Mouse (Mus musculus) adrenal gland, postnatal 4 days (tissue): ENCODE measurements around the gene Gm13697. TPM values are rescaled to one million over a fixed set of nuclear protein-coding genes. Genes with fewer than 3 reads are reported as not detected.
"Not testable (repeated sequence)": the region's sequence is repeated elsewhere in the genome, so short reads cannot be mapped to it uniquely, and the experiment has no call there.

Source experiments
- DNase-seq, 2 experiments: peaks; one replicate each; pipeline ENCODE4 v3.0.0; 2021 to 2022; ENCODE audit warnings: low spot score in 2 of 2, mixed read lengths in 2 of 2
- long read RNA-seq, 2 experiments: library from polyadenylated mRNA; stranded (forward); transcript quantifications; one replicate each; pipeline ENCODE4 v2.0.0; 2021
- total RNA-seq, 2 experiments: library from RNA; stranded (reverse); gene quantifications; 2 replicates each; pipeline ENCODE4 v1.2.3; 2021

Gm13697 gene
- total RNA-seq: 1 to 10 TPM; 2.5 to 2.9 TPM
- long read RNA-seq, experiment 1: 0 reads
- long read RNA-seq, experiment 2, partial matches to known transcripts: 0 of 1 reads
- long read RNA-seq, experiment 2, other reads (novel, unspliced or antisense): 0 of 1 reads

DNA sequence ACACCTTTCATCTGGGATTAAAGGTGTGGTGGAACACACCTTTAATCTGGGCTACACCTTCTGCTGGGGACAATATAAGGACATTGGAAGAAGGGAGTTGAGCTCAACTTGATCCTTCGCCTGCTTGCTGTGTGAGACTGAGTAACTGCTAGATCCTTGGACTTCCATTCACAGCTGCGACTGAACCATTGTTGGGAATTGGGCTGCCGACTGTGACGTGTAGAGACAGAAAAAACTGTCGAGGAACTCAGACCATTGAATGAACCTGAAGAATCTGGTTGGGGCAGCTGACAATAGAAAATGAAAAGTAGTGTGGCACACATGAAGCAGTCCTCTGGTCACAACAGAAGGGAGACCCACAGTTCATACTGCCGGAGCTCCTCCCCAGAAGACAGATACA is at the start of gene Gm13697:
Gene Gm13697 (plus strand): TSS at position 301 of the 400 bp plus-strand sequence.
- not testable (repeated sequence) for DNase-seq

GRCm38 (mm10) chr2:83940931-83941361 is 43.6 kb upstream of the Gm13697 start, which contains the start of gene Zswim2:
Gene Zswim2 (minus strand): TSS chr2:83941228.
- no peak for DNase-seq

DNA sequence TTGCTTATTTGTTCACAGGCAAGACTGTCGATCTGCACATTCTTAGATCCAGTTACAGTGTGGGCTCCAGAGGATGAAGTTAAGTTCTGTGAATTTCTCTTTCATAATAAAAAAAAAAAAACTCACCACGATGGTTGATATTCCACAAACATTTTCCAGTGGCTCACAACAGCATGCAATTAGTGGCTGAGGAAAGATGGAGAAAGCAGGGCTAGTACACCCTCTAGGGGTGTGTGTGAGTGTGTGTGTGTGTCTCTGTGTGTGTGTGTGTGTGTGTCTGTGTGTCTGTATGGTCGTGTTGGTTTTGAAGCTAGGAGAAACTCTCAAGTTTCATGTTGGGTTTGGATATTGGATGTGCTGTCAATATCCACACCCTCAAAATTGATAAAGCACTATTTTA is 43.2 kb upstream of the Gm13697 start:
- DNase-seq: no peak

DNA sequence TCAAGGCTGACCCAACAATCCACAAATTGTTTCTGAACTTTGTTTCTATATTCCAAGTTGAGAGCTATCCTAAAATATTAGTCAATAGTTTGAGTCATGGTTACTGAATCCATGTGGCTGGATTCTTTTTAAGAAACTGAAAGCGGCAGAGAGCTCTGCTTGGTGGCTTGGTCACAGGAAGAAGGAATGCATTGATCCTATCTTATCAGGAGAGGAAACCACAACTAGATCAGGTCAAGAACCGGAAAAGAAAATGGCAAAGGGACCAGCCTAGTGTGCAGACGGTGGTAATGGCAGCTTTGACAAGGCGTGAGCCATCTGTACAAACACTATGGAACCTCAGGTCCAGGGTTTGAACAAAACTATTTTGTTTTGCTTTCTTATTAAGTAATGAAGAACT is 42.8 kb upstream of the Gm13697 start:
- DNase-seq: no peak

GRCm38 (mm10) chr2:83955393-83955792 is 29.1 kb upstream of the Gm13697 start, which contains the start of gene Gm13698:
Gene Gm13698 (plus strand): TSS chr2:83955693.
- not testable (repeated sequence) for DNase-seq

DNA sequence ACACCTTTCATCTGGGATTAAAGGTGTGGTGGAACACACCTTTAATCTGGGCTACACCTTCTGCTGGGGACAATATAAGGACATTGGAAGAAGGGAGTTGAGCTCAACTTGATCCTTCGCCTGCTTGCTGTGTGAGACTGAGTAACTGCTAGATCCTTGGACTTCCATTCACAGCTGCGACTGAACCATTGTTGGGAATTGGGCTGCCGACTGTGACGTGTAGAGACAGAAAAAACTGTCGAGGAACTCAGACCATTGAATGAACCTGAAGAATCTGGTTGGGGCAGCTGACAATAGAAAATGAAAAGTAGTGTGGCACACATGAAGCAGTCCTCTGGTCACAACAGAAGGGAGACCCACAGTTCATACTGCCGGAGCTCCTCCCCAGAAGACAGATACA is 23.3 kb upstream of the Gm13697 start, which contains the start of gene Gm13693:
Gene Gm13693 (plus strand): TSS at position 301 of the 400 bp plus-strand sequence.
- not testable (repeated sequence) for DNase-seq

DNA sequence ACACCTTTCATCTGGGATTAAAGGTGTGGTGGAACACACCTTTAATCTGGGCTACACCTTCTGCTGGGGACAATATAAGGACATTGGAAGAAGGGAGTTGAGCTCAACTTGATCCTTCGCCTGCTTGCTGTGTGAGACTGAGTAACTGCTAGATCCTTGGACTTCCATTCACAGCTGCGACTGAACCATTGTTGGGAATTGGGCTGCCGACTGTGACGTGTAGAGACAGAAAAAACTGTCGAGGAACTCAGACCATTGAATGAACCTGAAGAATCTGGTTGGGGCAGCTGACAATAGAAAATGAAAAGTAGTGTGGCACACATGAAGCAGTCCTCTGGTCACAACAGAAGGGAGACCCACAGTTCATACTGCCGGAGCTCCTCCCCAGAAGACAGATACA is 17.5 kb upstream of the Gm13697 start, which contains the start of gene Gm13695:
Gene Gm13695 (plus strand): TSS at position 301 of the 400 bp plus-strand sequence.
- not testable (repeated sequence) for DNase-seq

DNA sequence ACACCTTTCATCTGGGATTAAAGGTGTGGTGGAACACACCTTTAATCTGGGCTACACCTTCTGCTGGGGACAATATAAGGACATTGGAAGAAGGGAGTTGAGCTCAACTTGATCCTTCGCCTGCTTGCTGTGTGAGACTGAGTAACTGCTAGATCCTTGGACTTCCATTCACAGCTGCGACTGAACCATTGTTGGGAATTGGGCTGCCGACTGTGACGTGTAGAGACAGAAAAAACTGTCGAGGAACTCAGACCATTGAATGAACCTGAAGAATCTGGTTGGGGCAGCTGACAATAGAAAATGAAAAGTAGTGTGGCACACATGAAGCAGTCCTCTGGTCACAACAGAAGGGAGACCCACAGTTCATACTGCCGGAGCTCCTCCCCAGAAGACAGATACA is 11.7 kb upstream of the Gm13697 start, which contains the start of gene Gm13696:
Gene Gm13696 (plus strand): TSS at position 301 of the 400 bp plus-strand sequence.
- not testable (repeated sequence) for DNase-seq

DNA sequence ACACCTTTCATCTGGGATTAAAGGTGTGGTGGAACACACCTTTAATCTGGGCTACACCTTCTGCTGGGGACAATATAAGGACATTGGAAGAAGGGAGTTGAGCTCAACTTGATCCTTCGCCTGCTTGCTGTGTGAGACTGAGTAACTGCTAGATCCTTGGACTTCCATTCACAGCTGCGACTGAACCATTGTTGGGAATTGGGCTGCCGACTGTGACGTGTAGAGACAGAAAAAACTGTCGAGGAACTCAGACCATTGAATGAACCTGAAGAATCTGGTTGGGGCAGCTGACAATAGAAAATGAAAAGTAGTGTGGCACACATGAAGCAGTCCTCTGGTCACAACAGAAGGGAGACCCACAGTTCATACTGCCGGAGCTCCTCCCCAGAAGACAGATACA is 5.9 kb upstream of the Gm13697 start, which contains the start of gene Gm13694:
Gene Gm13694 (plus strand): TSS at position 301 of the 400 bp plus-strand sequence.
- not testable (repeated sequence) for DNase-seq

DNA sequence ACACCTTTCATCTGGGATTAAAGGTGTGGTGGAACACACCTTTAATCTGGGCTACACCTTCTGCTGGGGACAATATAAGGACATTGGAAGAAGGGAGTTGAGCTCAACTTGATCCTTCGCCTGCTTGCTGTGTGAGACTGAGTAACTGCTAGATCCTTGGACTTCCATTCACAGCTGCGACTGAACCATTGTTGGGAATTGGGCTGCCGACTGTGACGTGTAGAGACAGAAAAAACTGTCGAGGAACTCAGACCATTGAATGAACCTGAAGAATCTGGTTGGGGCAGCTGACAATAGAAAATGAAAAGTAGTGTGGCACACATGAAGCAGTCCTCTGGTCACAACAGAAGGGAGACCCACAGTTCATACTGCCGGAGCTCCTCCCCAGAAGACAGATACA is 5.7 kb downstream of the Gm13697 start, which contains the start of gene Gm13691:
Gene Gm13691 (plus strand): TSS at position 301 of the 400 bp plus-strand sequence.
- DNase-seq: not testable (repeated sequence)

DNA sequence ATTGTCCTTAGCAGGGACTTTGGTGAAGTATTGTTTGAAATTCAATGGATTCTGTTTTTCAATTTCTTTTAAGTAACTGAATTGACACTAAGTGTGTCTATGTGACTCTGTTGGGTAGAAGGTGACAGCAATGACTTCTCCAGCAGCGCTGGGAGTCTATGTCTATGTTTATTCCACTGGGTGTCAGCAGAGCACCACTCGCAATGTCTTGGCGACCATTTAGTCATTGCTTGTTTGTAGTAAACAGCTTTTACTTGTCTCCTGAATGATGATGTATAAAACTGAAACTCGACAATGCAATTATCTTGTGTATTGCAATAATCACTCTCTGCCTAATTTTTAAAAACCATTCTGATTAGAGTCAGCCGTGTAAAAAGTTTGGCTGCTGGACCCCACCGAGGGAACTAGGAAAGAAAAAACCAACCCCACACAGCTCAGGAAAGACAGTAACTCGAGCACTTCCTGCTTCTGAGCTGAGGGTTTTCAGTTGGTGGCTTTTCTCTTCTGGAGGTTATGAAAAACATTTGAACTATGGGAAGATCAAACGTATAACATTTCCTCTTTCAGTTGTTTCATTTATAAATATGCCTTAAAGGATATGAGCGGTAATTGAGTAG is 9.2 kb downstream of the Gm13697 start:
- DNase-seq: not testable (repeated sequence)

DNA sequence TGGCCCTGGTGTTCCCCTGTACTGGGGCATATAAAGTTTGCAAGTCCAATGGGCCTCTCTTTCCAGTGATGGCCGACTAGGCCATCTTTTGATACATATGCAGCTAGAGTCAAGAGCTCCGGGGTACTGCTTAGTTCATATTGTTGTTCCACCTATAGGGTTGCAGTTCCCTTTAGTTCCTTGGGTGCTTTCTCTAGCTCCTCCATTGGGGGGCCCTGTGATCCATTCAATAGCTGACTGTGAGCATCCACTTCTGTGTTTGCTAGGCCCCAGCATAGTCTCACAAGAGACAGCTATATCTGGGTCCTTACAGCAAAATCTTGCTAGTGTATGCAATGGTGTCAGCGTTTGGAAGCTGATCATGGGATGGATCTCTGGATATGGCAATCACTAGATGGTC is 10.0 kb downstream of the Gm13697 start:
- not testable (repeated sequence) for DNase-seq

- DNase-seq: no peak
Observed at GRCm38 (mm10) chr2:84008913-84009312, 24.4 kb downstream of the Gm13697 start.

DNA sequence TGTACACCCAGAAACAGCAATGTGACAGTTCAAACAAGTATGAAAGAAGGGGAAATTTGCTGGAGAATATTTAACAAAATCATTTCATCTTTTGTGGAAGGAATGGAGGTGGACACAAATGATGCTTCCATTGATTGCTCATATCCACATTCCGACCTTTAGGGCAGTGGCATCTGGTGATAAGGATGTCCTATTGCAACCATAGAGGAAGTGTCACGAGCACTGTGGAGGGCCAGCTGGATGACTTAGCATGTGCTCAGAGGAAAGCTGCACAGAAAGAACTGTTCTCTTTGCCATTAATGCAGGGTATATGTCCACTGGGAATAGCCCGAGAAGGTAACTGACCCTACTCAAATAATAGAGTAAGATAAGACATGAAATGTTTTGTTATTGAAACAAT is 25.3 kb downstream of the Gm13697 start:
- no peak for DNase-seq

DNA sequence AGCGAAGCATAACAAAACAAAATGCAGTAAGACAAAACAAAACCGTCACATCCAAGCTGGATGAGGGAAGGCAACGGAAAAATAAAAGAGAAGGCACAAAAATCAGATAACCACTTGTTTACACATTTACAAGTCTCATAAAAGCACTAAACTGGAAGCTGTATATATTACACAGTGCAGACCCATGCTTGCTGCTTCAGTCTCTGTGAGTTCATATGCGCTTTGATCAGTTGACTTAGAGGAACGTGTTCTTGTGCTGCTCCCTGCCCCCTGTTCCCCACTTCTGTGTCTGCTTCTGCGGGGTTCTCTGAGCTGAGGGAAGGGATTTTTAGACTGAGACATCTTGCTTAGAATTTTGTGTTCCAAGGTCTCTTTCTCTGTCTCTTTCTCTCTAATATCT is 30.0 kb downstream of the Gm13697 start:
- no peak for DNase-seq

- not testable (repeated sequence) for DNase-seq
Observed at GRCm38 (mm10) chr2:84016291-84016690, 31.7 kb downstream of the Gm13697 start.

DNA sequence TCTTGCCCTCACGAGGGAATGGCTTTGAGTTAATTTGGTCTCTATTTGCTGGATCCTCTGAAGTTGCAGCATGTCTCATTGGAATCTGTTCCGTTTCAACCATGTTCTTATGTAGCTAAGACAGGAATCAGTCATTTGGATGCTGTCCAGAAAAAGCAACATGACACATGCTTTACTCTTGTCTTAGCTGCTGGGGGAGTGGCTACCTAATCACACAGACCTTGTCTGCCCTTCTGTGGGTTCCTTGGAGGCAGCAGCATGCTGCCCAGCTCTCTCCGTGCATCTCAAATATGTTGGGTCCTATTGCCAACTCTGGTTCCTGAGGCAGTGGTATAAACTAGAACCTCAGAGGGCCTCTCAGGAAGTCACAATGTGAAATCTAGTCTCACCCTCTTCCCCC is 33.8 kb downstream of the Gm13697 start:
- no peak for DNase-seq

DNA sequence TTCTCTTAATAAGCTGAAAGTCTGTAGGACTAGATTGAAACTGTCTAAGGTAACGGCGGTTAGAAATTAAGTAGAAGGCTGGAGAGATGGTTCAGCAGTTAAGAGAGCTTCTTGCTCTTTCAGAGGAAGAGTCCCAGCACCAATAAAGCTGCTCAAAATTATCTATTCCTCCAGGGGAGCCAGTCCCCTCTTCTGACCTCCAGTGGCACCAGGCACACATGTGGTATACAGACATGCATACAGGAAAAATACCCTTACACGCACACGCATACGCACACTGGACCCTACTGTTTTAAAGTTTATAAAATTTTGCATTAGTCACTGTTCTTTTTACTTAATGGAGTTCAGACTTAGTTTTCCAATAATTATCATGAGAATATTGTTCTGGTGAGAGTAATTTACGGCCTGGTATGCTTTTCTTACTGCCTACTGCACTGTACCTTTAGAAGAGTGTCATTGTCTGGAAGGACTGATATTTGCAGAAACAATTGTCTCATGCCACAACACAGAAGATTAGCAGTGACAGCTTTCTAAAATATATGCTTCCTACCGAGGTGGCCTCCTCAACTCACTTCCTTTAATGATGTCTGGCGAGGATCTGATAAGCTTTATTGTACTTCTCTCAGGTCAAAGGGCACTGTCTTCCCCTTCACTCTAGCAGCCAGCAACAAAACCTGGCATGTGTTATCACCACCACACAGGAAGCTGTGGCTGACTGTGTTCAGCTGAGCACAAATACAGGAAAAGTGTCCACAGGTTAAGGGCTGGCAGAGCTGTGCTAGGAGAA is 35.2 kb downstream of the Gm13697 start:
- DNase-seq: no peak

DNA sequence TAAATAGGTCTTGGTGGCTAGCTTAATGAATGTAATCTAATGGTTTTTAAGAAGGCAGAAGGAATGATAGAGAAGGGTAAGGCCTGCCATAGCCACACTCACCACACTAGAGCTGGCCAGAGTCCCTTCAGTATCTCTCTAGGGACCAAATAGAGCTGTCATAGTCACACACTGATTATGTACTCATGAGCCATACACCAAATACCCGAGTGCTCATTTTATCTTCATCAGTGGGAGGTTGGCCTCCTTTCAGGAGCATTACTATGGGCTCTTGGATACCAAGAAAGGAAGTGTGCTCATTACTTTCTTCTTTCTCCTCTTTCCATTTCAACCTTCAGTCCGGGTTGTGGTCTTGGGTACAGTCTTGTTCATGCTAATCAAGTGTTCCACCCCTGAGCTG is 37.4 kb downstream of the Gm13697 start:
- DNase-seq: no peak

DNA sequence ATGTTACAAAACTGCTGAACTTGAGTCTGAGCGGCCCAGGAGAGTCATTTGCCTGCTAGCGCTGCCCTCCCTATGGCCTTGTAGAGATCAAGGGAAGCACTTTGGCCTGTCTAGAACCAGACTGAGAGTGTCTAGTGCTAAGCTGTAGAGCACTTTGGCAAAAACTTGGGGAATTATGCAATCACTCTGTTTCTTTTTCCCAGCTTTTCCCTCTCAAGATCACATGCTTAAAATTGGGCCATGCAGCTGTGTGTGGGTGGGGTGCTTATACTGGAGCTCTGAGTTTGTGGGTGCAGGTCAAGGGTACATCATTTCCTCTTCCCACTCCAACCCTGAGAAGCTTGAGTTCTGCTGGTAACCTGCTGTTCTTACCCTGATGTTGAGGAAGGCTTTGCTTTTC is 38.4 kb downstream of the Gm13697 start:
- no peak for DNase-seq

- no peak for DNase-seq
Observed at GRCm38 (mm10) chr2:84023319-84023718, 38.8 kb downstream of the Gm13697 start.

GRCm38 (mm10) chr2:84025217-84025616 is 40.7 kb downstream of the Gm13697 start:
- no peak for DNase-seq
